Mouse (Mus musculus) stomach, embryonic 14.5 days (tissue): ENCODE results near the gene Ehmt1. TPM values are rescaled to one million over a fixed set of nuclear protein-coding genes. Genes with fewer than 3 reads are reported as not detected.
A peak's percentile ranks its signal among the peaks of the same experiment; 100 is the strongest.

Experiments used
- ATAC-seq: fragments of 200-750 bp; cut with Nextera tagmentation; 2 replicates; pipeline ENCODE4 v1.8.0; 2017; ENCODE audit warnings: low read depth, moderate TSS enrichment; ENCODE audit not compliant: insufficient number of reproducible peaks, insufficient read depth, low FRiP score
- H3K27ac ChIP-seq: fragments of 300-500 bp; sonication (generic); 2 replicates; pipeline ENCODE4 v1.5.1; 2014; ENCODE audit warnings: mild to moderate bottlenecking, low read length, moderate library complexity, mixed read lengths
- H3K27me3 ChIP-seq: fragments of 300-500 bp; sonication (generic); 2 replicates; pipeline ENCODE4 v1.6.1; 2014; ENCODE audit warnings: low read length, control low read depth, mixed read lengths; ENCODE audit not compliant: control insufficient read depth, insufficient read depth
- H3K36me3 ChIP-seq: fragments of 300-500 bp; sonication (generic); 2 replicates; pipeline ENCODE4 v1.6.1; 2014; ENCODE audit warnings: mild to moderate bottlenecking, control low read depth, low read length, moderate library complexity, mixed read lengths; ENCODE audit not compliant: control insufficient read depth, insufficient read depth
- H3K4me1 ChIP-seq: fragments of 300-500 bp; sonication (generic); 2 replicates; pipeline ENCODE4 v1.6.1; 2014; ENCODE audit warnings: low read length, control low read depth, mixed read lengths; ENCODE audit not compliant: control insufficient read depth, insufficient read depth
- H3K4me2 ChIP-seq: fragments of 300-500 bp; sonication (generic); replicated peaks from 2 replicates; pipeline ENCODE4 v1.6.1; 2014; ENCODE audit warnings: low read depth, low read length, control low read depth
- H3K4me3 ChIP-seq: fragments of 300-500 bp; sonication (generic); 2 replicates; pipeline ENCODE4 v1.5.1; 2014; ENCODE audit warnings: low read depth, low read length, control low read depth
- H3K9ac ChIP-seq: fragments of 300-500 bp; sonication (generic); replicated peaks from 2 replicates; pipeline ENCODE4 v1.6.1; 2014; ENCODE audit warnings: low read depth, mild to moderate bottlenecking, control low read depth, low read length, moderate library complexity, mixed read lengths
- H3K9me3 ChIP-seq: fragments of 300-500 bp; sonication (generic); 2 replicates; pipeline ENCODE4 v1.6.1; 2016; ENCODE audit warnings: low read depth, low read length, control low read depth; ENCODE audit not compliant: control insufficient read depth
- WGBS: fragments of 180-500 bp; shearing (Covaris S2); extraction: QIAGEN DNeasy Blood & Tissue Kit; methylation state at CpG from one replicate; pipeline ENCODE4 v1.1.7; 2014; 5-methylcytosine and 5-hydroxymethylcytosine counted together
- polyA plus RNA-seq: library from polyadenylated mRNA; unstranded; fragments of >200 nt; fragmentation: Nextera tagmentation; extraction: Ambion mirVana; gene quantifications from 2 replicates; pipeline ENCODE4 v1.2.1, GENCODE M21; 2014

Gene Ehmt1
- polyA plus RNA-seq, 1 experiment from 2014 or later = 95.9 TPM

- WGBS = 80% methylated on average over 11 of the region's 11 CpGs
- no peak for ATAC-seq
Measured at GRCm38 (mm10) chr2:24904823-24905652, 14.4 kb downstream of the Ehmt1 start.

GRCm38 (mm10) chr2:24902999-24903398 lies 16.4 kb downstream of the Ehmt1 start:
- Histone ChIP-seq H3K4me1 (peaks cover 23% of the 10 kb centered on the region), H3K36me3 (0 out of 2 replicates have a peak, but pooled peaks cover 3% of the 10 kb centered on the region), H3K27me3 (no peaks in the 10 kb centered on the region), H3K9me3 (no peaks in the 10 kb centered on the region), H3K4me3 (no peak overlapping the region), H3K4me2 (no peak overlapping the region), H3K9ac (no peak overlapping the region), H3K27ac (no peak overlapping the region)
- 82% methylated on average over 6 of the region's 6 CpGs for WGBS
- no peak for ATAC-seq

More at GRCm38 (mm10) chr2:24904823-24905652, 14.4 kb downstream of the Ehmt1 start:
- Histone ChIP-seq H3K9me3 (no peaks in the 10 kb centered on the region), H3K4me1 (peaks cover 23% of the 10 kb centered on the region), H3K4me2 (no peak overlapping the region), H3K4me3 (no peak overlapping the region), H3K36me3 (no peaks in the 10 kb centered on the region), H3K9ac (no peak overlapping the region), H3K27me3 (no peaks in the 10 kb centered on the region), H3K27ac (no peak overlapping the region)

- 31% methylated on average over 5 of the region's 5 CpGs for WGBS
- Histone ChIP-seq H3K4me3 (no peak overlapping the region), H3K9me3 (no peaks in the 10 kb centered on the region), H3K9ac (no peak overlapping the region), H3K36me3 (0 out of 2 replicates have a peak, but pooled peaks cover 3% of the 10 kb centered on the region), H3K4me2 (no peak overlapping the region), H3K4me1 (peaks cover 17% of the 10 kb centered on the region), H3K27ac (peak overlapping the region; percentile 4; the same call in 1 of the 2 replicates), H3K27me3 (no peaks in the 10 kb centered on the region)
- no peak for ATAC-seq
Measured at GRCm38 (mm10) chr2:24901055-24901454, 18.4 kb downstream of the Ehmt1 start.

DNA sequence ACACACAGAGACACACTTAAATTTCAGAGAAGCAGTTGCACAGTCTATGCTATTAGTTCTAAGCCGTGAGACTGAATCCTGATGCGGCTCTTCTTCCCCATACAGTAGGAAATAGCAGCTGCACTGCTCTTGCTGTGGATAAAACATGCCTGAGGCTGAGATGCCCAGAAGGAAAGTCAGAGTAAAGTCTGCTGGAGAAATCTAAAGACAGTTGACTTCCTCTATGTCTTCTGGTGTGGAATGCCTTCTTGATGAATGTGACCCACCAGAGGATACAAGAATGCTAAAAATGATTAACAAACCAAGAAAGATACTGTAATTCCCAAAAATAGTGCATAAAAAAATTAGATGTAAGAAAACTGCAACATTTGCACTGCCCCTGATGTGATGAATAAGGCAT lies 20.1 kb downstream of the Ehmt1 start:
- ATAC-seq = no peak
- Histone ChIP-seq H3K9me3 (no peaks in the 10 kb centered on the region), H3K27ac (no peak overlapping the region), H3K4me2 (no peak overlapping the region), H3K27me3 (no peaks in the 10 kb centered on the region), H3K9ac (no peak overlapping the region), H3K4me3 (no peak overlapping the region), H3K36me3 (0 out of 2 replicates have a peak, but pooled peaks cover 3% of the 10 kb centered on the region), H3K4me1 (peaks cover 11% of the 10 kb centered on the region)
- 89% methylated on average over 2 of the region's 2 CpGs for WGBS

DNA sequence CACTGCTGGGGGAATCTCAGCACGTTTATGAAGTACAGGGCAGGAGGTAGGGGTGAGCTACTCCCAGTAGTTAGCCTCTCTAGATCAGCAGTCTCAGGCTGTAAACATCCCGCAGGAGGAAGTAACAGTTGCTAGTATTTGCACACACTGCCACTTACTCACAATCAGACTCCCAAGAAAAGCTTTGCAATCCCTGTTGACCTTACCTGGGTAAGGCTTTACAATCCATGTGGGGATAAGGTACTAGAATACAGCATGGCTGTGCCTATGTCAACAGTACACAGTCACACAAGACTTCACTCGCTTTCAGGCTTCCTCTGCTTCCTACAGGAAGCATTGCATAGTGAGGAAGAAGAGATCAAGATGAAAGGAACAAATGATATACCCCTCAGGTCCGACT lies 22.7 kb downstream of the Ehmt1 start:
- Histone ChIP-seq H3K4me1 (peaks cover 6% of the 10 kb centered on the region), H3K36me3 (0 out of 2 replicates have a peak, but pooled peaks cover 3% of the 10 kb centered on the region), H3K9me3 (no peaks in the 10 kb centered on the region), H3K27ac (no peak overlapping the region), H3K9ac (no peak overlapping the region), H3K4me3 (no peak overlapping the region), H3K4me2 (no peak overlapping the region), H3K27me3 (no peaks in the 10 kb centered on the region)
- no peak for ATAC-seq
- WGBS = 72% methylated on average over 4 of the region's 4 CpGs

DNA sequence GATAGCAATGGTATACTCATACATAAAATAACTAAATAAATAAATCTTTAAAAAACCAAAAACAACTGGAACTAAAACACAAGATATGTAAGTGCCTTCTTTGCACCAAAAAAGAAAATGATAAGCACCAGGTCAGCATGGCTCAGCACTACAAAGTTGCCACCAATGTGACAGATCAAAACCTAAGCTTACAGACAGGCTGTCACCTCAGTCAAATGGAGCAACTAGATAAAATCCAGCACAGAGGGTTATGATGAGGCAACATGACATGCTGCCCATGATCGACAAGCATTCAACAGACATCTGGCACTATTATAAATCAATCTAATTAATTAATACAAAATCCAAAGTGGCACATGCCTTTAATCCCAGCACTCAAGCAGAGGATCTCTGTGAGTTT lies 25.2 kb downstream of the Ehmt1 start:
- Histone ChIP-seq H3K9ac (no peak overlapping the region), H3K4me3 (no peak overlapping the region), H3K4me1 (no peaks in the 10 kb centered on the region), H3K27me3 (no peaks in the 10 kb centered on the region), H3K27ac (no peak overlapping the region), H3K9me3 (no peaks in the 10 kb centered on the region), H3K4me2 (no peak overlapping the region), H3K36me3 (0 out of 2 replicates have a peak, but pooled peaks cover 2% of the 10 kb centered on the region)
- WGBS = 95% methylated on average over 1 of the region's 1 CpGs
- ATAC-seq = no peak

DNA sequence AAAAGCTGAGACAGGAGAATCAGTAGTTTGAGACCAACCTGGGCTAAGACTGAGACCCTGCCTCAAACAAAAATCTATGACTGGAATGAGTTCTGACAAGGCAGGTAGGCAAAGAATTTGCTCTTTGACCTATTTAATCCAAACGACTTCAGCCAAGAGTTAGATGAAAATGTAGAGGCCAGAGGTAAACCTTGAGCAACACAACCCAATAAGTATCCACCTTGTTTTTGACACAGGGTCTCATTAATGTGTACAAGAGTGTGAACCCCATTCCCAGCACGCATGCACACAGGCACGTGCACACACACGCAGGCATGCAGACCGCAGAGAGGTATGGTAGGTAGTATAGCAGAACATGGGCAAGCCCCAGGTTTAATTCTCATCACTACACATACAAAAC lies 27.1 kb downstream of the Ehmt1 start:
- Histone ChIP-seq H3K4me1 (no peaks in the 10 kb centered on the region), H3K9me3 (no peaks in the 10 kb centered on the region), H3K9ac (no peak overlapping the region), H3K27ac (no peak overlapping the region), H3K4me3 (no peak overlapping the region), H3K27me3 (no peaks in the 10 kb centered on the region), H3K4me2 (no peak overlapping the region), H3K36me3 (no peaks in the 10 kb centered on the region)
- no peak for ATAC-seq
- 80% methylated on average over 5 of the region's 5 CpGs for WGBS

GRCm38 (mm10) chr2:24890541-24891447 lies 28.6 kb downstream of the Ehmt1 start:
- Histone ChIP-seq H3K27ac (no peak overlapping the region), H3K4me1 (no peaks in the 10 kb centered on the region), H3K27me3 (no peaks in the 10 kb centered on the region), H3K9me3 (no peaks in the 10 kb centered on the region), H3K4me2 (no peak overlapping the region), H3K36me3 (0 out of 2 replicates have a peak, but pooled peaks cover 8% of the 10 kb centered on the region), H3K9ac (no peak overlapping the region), H3K4me3 (no peak overlapping the region)
- ATAC-seq = no peak
- 71% methylated on average over 6 of the region's 6 CpGs for WGBS
